Mouse (Mus musculus): ENCODE data around the gene Crb2. TPM values are rescaled to one million over a fixed set of nuclear protein-coding genes. Genes with fewer than 3 reads are reported as not detected.

The Crb2 gene
- polyA plus RNA-seq, 2 experiments: 0.41 to 0.60 TPM

DNA sequence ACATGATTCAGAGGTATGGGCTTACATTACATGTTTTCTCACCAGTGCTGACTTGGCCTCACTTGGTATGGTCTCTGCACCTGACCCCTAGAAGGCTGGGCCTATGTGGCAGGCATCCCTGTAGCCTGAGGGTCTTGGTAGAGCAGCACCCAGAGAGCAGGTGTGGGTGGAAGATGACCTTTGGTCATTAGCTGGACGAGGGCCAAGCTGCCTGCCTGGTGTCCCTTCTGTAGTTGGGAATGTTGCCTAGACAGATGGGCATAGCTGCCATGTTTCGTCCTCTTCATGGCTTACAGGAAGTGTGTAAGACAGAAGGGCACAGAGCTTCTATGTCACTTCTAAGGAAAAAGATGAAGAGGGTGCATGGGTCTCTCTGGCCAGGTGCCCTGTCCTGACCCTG is 47.8 kb downstream of the Crb2 start:
- 0 out of 2 replicates have a peak, but pooled peaks cover 4% of the 10 kb centered on the region for H3K4me1 ChIP-seq (ENCODE audit: control insufficient read depth, insufficient read depth, low read length)
- ATAC-seq (ENCODE audit: low FRiP score, low read depth) (no peak), DNase-seq (ENCODE audit: low spot score) (no peak)
- H3K4me2 ChIP-seq (replicated peaks; ENCODE audit: low read depth, low read length, severe bottlenecking): no peak overlapping the region
- 70% methylated on average over 2 of the region's 2 CpGs for WGBS
- TF ChIP-seq POLR2A (IDR thresholded peaks at IDR 0.05; ENCODE audit: borderline replicate concordance, extremely low read depth, insufficient read depth, insufficient read length): no peak
- no peak overlapping the region for H3K4me3 ChIP-seq (replicated peaks; ENCODE audit: low read length)
- no peak overlapping the region for H3K9ac ChIP-seq (ENCODE audit: low read depth, low read length, severe bottlenecking)
- H3K36me3 ChIP-seq (ENCODE audit: control insufficient read depth, insufficient read depth, low read length): no peaks in the 10 kb centered on the region
- H3K9me3 ChIP-seq (ENCODE audit: control insufficient read depth, low read length): no peaks in the 10 kb centered on the region
- no peak overlapping the region for H3K27ac ChIP-seq (replicated peaks; ENCODE audit: low read depth, low read length)
- no peaks in the 10 kb centered on the region for H3K27me3 ChIP-seq (ENCODE audit: control insufficient read depth, insufficient read depth, low read length)

DNA sequence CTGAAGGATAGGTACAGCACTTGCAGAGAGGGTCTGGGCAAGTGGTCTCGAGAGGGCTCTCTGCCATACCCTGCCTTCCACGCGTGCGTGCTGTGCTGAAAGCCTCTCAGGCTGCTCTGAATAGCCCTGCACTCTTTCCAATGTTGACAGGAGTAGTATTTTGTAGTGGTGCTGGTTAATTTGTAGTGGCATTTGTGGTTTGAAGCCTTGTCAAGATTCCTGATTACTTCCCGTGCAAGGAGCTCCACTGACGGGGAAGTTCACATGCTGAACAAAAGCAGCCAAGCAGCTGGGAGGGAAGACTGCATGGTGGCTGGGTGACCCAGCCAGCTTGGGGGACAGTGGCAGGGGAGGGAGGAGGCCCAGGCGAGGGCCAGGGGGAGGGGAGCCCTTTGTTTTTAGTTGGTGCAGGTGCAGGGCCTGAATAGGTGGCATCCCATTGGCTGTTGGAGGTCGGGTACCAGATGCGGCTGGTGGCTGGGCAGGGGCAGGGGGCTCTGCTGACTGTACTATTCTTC is 53.8 kb downstream of the Crb2 start:
- H3K4me3 ChIP-seq (replicated peaks; ENCODE audit: low read length): no peak overlapping the region
- H3K9me3 ChIP-seq (ENCODE audit: control insufficient read depth, low read length): no peaks in the 10 kb centered on the region
- H3K4me1 ChIP-seq (ENCODE audit: control insufficient read depth, insufficient read depth, low read length): no peaks in the 10 kb centered on the region
- TF ChIP-seq POLR2A (IDR thresholded peaks at IDR 0.05; ENCODE audit: borderline replicate concordance, extremely low read depth, insufficient read depth, insufficient read length): no peak
- WGBS: 64% methylated on average over 8 of the region's 9 CpGs
- H3K36me3 ChIP-seq (ENCODE audit: control insufficient read depth, insufficient read depth, low read length): 0 out of 2 replicates have a peak, but pooled peaks cover 8% of the 10 kb centered on the region
- no peak overlapping the region for H3K4me2 ChIP-seq (replicated peaks; ENCODE audit: low read depth, low read length, severe bottlenecking)
- no peak overlapping the region for H3K9ac ChIP-seq (ENCODE audit: low read depth, low read length, severe bottlenecking)
- DNase-seq (ENCODE audit: low spot score) (no peak), ATAC-seq (ENCODE audit: low FRiP score, low read depth) (no peak)
- H3K27ac ChIP-seq (replicated peaks; ENCODE audit: low read depth, low read length): no peak overlapping the region
- no peaks in the 10 kb centered on the region for H3K27me3 ChIP-seq (ENCODE audit: control insufficient read depth, insufficient read depth, low read length)

- no peaks in the 10 kb centered on the region for H3K4me1 ChIP-seq (ENCODE audit: control insufficient read depth, insufficient read depth, low read length)
- 0 out of 2 replicates have a peak, but pooled peaks cover 8% of the 10 kb centered on the region for H3K36me3 ChIP-seq (ENCODE audit: control insufficient read depth, insufficient read depth, low read length)
- ATAC-seq (ENCODE audit: low FRiP score, low read depth) (no peak), DNase-seq (ENCODE audit: low spot score) (no peak)
- no peak for TF ChIP-seq POLR2A (IDR thresholded peaks at IDR 0.05; ENCODE audit: borderline replicate concordance, extremely low read depth, insufficient read depth, insufficient read length)
- no peak overlapping the region for H3K4me2 ChIP-seq (replicated peaks; ENCODE audit: low read depth, low read length, severe bottlenecking)
- H3K9ac ChIP-seq (ENCODE audit: low read depth, low read length, severe bottlenecking): no peak overlapping the region
- H3K9me3 ChIP-seq (ENCODE audit: control insufficient read depth, low read length): no peaks in the 10 kb centered on the region
- H3K27ac ChIP-seq (replicated peaks; ENCODE audit: low read depth, low read length): no peak overlapping the region
- WGBS: 44% methylated on average over 10 of the region's 10 CpGs
- no peak overlapping the region for H3K4me3 ChIP-seq (replicated peaks; ENCODE audit: low read length)
- no peaks in the 10 kb centered on the region for H3K27me3 ChIP-seq (ENCODE audit: control insufficient read depth, insufficient read depth, low read length)
These were observed 56.2 kb downstream of the Crb2 start for GRCm38 (mm10) chr2:37832253-37832652.

- no peaks in the 10 kb centered on the region for H3K27me3 ChIP-seq (ENCODE audit: control insufficient read depth, insufficient read depth, low read length)
- H3K4me3 ChIP-seq (replicated peaks; ENCODE audit: low read length): no peak overlapping the region
- H3K4me1 ChIP-seq (ENCODE audit: control insufficient read depth, insufficient read depth, low read length): peaks cover under 1% of the 10 kb centered on the region; the same call in 1 of the 2 replicates
- H3K9me3 ChIP-seq (ENCODE audit: control insufficient read depth, low read length): no peaks in the 10 kb centered on the region
- H3K36me3 ChIP-seq (ENCODE audit: control insufficient read depth, insufficient read depth, low read length): no peaks in the 10 kb centered on the region; the same call in 1 of the 2 replicates
- TF ChIP-seq POLR2A (IDR thresholded peaks at IDR 0.05; ENCODE audit: borderline replicate concordance, extremely low read depth, insufficient read depth, insufficient read length): no peak
- no peak overlapping the region for H3K4me2 ChIP-seq (replicated peaks; ENCODE audit: low read depth, low read length, severe bottlenecking)
- H3K9ac ChIP-seq (ENCODE audit: low read depth, low read length, severe bottlenecking): no peak overlapping the region
- DNase-seq (ENCODE audit: low spot score) (no peak), ATAC-seq (ENCODE audit: low FRiP score, low read depth) (no peak)
- H3K27ac ChIP-seq (replicated peaks; ENCODE audit: low read depth, low read length): no peak overlapping the region
- 97% methylated on average over 3 of the region's 3 CpGs for WGBS
These were observed 60.9 kb downstream of the Crb2 start for GRCm38 (mm10) chr2:37836926-37837325.

GRCm38 (mm10) chr2:37837542-37837941 is 61.5 kb downstream of the Crb2 start:
- H3K9ac ChIP-seq (ENCODE audit: low read depth, low read length, severe bottlenecking): no peak overlapping the region
- H3K36me3 ChIP-seq (ENCODE audit: control insufficient read depth, insufficient read depth, low read length): no peaks in the 10 kb centered on the region; the same call in 1 of the 2 replicates
- ATAC-seq (ENCODE audit: low FRiP score, low read depth): no peak
- DNase-seq (ENCODE audit: low spot score): no peak
- no peak overlapping the region for H3K4me3 ChIP-seq (replicated peaks; ENCODE audit: low read length)
- no peak overlapping the region for H3K4me2 ChIP-seq (replicated peaks; ENCODE audit: low read depth, low read length, severe bottlenecking)
- no peak for TF ChIP-seq POLR2A (IDR thresholded peaks at IDR 0.05; ENCODE audit: borderline replicate concordance, extremely low read depth, insufficient read depth, insufficient read length)
- H3K27me3 ChIP-seq (ENCODE audit: control insufficient read depth, insufficient read depth, low read length): no peaks in the 10 kb centered on the region
- no peaks in the 10 kb centered on the region for H3K9me3 ChIP-seq (ENCODE audit: control insufficient read depth, low read length)
- peaks cover 6% of the 10 kb centered on the region for H3K4me1 ChIP-seq (ENCODE audit: control insufficient read depth, insufficient read depth, low read length)
- 92% methylated on average over 3 of the region's 3 CpGs for WGBS
- no peak overlapping the region for H3K27ac ChIP-seq (replicated peaks; ENCODE audit: low read depth, low read length)
